Mouse (Mus musculus) adrenal gland, adult 8-10 months (tissue): ENCODE data around the gene Cdr2. TPM values are rescaled to one million over a fixed set of nuclear protein-coding genes. Genes with fewer than 3 reads are reported as not detected.

Experiments
- total RNA-seq, 4 experiments: library from RNA; stranded (reverse); gene quantifications; 2 replicates each; pipeline ENCODE4 v1.2.4; 2022

Cdr2 gene
- total RNA-seq, 4 experiments from 2014 or later: 4.9 to 13.0 (median 7.0) TPM

Other genes starting within 250 kb of the Cdr2 start
- 1 to 10 TPM; 1.1 to 5.5 (median 3.3) TPM for gene Vwa3a, start 243.0 kb downstream of the Cdr2 start, total RNA-seq
- not detected for gene Gm5737, start 169.9 kb downstream of the Cdr2 start, total RNA-seq
- 10 to 100 TPM; 27.2 to 51.2 (median 40.8) TPM for gene Eef2k, start 139.5 kb downstream of the Cdr2 start, total RNA-seq
- gene Polr3e, start 64.6 kb downstream of the Cdr2 start, total RNA-seq: 10 to 100 TPM; 23.6 to 34.6 (median 27.7) TPM
- under 1 TPM in 2 of 4 experiments, not detected in 2; 0.15 to 0.49 TPM for gene Mfsd13b, start 197 bp upstream of the Cdr2 start, total RNA-seq
- 100 to 1,000 TPM; 104 to 126 (median 113) TPM for gene Mettl9, start 52.1 kb upstream of the Cdr2 start, total RNA-seq
- 1 to 10 TPM; 2.0 to 4.3 (median 3.8) TPM for gene Igsf6, start 92.3 kb upstream of the Cdr2 start, total RNA-seq
- 1 to 10 TPM in 2 of 4 experiments, under 1 TPM in 2; 0.58 to 1.3 (median 1.0) TPM for gene Otoa, start 99.3 kb upstream of the Cdr2 start, total RNA-seq